Mouse (Mus musculus) embryo, embryonic 11 days (tissue): ENCODE measurements at regions not wholly inside any gene's neighbourhood (a gene's known extent, or its start where the extent isn't known, plus 50 kb on each side); places are given as distances from the start of the nearest gene placed in this dataset.

Source experiments
- DNase-seq: peaks from one replicate; pipeline ENCODE4 v3.0.0-alpha.2; 2015

GRCm38 (mm10) chr13:83716711-83717171 lies 212.9 kb downstream of the Mef2c start:
- DNase-seq, result peak; percentile 33

GRCm38 (mm10) chr13:83717686-83718210 lies 213.9 kb downstream of the Mef2c start:
- peak; percentile 1 for DNase-seq

DNA sequence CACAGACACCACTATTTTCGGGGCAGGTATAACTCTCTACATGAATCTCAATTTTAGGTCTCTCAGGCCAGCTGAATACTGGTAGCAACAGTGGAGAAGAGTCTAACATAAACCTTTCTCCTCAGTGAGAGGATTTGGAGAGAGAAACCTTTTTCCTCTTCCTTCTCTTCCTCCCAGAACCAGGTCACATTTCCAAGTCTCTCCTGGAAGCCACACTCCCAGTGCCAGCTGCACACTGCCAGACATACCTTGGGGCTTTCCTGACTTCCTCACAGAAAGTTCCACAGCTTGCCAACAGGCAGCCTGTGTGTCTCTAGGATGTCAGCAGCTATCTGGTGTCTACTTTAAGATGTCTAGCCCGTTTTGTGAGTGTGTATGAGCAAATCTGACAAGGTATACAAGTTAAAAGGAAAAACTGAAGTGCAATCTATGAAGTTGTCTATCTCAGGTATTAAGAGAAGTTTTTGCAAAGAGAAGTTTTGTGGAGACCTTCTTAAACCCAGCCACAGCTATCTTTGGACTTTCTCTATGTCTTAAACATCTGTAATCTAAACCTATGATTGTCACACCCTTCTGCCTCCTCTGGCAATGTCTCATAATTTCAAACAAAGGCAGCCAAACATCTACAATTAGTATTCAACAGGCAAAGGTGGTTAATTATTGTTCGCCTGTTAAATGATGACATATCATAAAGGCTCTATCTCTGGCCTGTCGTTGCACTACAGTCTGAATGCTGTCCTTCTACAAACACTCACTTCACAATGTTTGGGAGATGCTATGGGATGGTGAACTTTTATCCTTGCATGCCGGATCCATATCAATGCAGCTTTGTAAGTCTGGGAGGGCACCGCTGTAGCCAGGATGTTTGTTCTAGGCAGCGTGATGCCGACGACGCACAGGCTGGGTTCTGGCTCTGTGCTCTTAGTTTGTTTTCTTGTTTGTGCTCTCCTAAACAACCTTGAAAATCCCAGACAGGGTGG lies 214.9 kb downstream of the Mef2c start:
- DNase-seq, result peak; percentile 37

GRCm38 (mm10) chr13:83719635-83720291 lies 215.9 kb downstream of the Mef2c start:
- DNase-seq, result peak; percentile 55

GRCm38 (mm10) chr13:83720352-83720751 lies 216.5 kb downstream of the Mef2c start:
- DNase-seq, result peak; percentile 15

DNA sequence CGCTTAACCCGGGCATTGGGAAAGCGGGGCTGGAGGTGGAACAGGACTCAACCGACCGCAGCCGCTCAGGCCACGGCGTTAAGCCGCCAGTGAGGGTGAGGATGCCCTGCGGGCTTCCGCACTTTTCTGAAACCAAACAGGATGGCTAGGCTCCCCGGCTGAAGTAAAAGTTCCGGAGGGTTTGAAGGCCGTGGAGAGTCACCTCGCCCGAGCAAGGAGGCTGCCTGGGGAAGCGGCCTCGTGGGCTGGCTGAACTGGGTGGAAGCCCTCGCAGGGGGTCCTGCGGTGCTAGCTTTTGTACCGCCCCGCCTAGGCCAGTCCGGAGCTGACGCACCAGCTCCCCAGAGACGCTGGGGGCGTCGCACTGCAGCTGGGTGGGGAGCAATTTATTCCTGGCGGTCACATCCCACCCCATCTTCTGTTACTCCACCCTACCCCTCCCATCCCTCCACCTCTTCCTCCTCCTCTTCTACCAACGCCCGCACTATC lies 217.1 kb downstream of the Mef2c start:
- peak; percentile 82 for DNase-seq

- DNase-seq, result peak; percentile 47
These were observed 217.7 kb downstream of the Mef2c start for GRCm38 (mm10) chr13:83721563-83721962.

DNA sequence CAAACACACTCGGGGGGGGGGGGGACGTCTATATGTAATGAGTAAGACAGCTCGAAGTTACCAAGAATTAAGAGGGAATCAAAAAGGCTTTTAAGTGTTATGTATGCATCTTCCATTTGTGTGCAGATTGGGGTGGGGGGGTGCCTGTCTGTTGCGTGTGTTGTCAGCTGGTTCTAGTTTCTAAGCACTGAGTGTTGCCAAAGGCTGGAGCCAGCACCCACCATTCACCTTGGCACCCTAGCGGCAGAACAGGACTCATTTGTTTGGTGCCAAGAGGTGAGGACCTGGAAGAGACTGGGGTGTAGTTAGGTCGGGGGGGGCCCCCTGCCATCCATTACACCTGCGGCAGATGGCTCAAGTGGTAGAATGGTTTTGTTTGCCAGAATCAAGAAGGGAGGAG lies 218.4 kb downstream of the Mef2c start:
- DNase-seq, result peak; percentile 21

- no peak for DNase-seq
These were observed 219.0 kb downstream of the Mef2c start for GRCm38 (mm10) chr13:83722791-83723190.

- DNase-seq, result no peak
These were observed 219.6 kb downstream of the Mef2c start for GRCm38 (mm10) chr13:83723396-83723795.

DNA sequence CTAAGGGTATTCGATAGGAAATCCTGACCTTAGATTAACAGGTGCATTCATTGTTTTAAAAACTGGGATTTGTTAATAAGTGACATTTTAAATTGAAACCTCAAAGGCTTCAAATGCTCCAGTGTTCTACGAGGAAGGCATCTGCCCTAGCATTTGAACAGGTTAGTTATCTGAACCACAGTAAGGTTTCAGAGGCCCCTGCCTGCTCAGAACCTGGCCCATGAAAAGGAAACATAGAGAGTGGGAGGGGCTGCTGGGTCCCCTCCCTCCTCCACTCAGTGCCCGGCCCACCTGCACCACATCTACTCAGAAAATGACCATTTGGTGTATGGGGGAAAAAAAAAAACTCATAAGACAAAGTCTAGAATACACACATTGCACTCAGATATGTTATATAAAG lies 220.4 kb downstream of the Mef2c start:
- no peak for DNase-seq

GRCm38 (mm10) chr13:83724995-83725394 lies 221.2 kb downstream of the Mef2c start:
- peak; percentile 90 for DNase-seq

- DNase-seq, result peak; percentile 37
These were observed 222.0 kb downstream of the Mef2c start for GRCm38 (mm10) chr13:83725831-83726230.

GRCm38 (mm10) chr13:83726346-83726975 lies 222.6 kb downstream of the Mef2c start:
- peak; percentile 26 for DNase-seq

GRCm38 (mm10) chr13:83727051-83727765 lies 223.4 kb downstream of the Mef2c start:
- peak; percentile 85 for DNase-seq

DNA sequence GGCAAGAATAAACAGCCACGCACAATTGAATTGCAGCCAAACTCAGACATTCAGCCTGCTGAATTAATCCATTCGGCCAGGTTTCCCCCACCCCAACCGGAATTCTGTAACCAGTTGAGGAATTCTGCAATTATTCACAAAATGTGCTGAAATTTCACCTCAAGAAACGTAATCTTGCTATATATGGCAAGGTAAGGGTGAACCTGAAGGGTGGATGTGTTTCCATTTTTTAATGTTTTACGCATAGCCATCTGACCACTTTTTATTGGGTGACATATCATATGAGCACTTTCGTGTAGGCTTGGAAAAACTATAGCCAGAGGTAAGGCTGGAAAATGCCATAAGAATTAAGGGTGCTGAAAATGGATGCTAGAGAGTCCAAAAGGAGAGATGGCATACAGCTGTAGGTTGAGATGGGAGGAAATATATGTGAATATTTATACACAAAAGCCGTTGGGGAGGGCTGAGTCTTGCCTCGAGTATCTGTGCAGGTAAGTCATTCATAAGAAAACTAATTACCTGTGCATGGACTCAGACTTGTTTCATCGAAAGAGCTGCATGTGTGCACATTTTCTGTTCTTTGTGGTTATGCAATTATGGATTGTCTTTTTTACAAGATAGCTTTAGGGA lies 224.0 kb downstream of the Mef2c start:
- DNase-seq, result no peak

GRCm38 (mm10) chr13:83728421-83729010 lies 224.7 kb downstream of the Mef2c start:
- DNase-seq, result peak; percentile 14

- DNase-seq, result peak; percentile 90
These were observed 225.6 kb downstream of the Mef2c start for GRCm38 (mm10) chr13:83729331-83730009.

- no peak for DNase-seq
These were observed 226.4 kb downstream of the Mef2c start for GRCm38 (mm10) chr13:83730155-83730712.
